Mouse (Mus musculus) layer of hippocampus, adult 8-10 months (tissue): ENCODE data around the gene Miga2. TPM values are rescaled to one million over a fixed set of nuclear protein-coding genes. Genes with fewer than 3 reads are reported as not detected.
"Not testable (repeated sequence)": the region's sequence is repeated elsewhere in the genome, so short reads cannot be mapped to it uniquely, and the experiment has no call there.

ENCODE experiments used
- DNase-seq, 2 experiments: peaks; one replicate each; pipeline ENCODE4 v3.0.0; 2022; ENCODE audit warnings: low spot score in 2 of 2
- microRNA-seq, 2 experiments: library from miRNA; unstranded; fragments of <30 nt; microRNA quantifications; one replicate each; pipeline ENCODE4 v1.2.0; 2022
- total RNA-seq, 4 experiments: library from RNA; stranded (reverse); gene quantifications; 2 replicates each; pipeline ENCODE4 v1.2.4; 2022

The Miga2 gene
- total RNA-seq, 4 experiments from 2014 or later: 104 to 146 (median 121) TPM

DNA sequence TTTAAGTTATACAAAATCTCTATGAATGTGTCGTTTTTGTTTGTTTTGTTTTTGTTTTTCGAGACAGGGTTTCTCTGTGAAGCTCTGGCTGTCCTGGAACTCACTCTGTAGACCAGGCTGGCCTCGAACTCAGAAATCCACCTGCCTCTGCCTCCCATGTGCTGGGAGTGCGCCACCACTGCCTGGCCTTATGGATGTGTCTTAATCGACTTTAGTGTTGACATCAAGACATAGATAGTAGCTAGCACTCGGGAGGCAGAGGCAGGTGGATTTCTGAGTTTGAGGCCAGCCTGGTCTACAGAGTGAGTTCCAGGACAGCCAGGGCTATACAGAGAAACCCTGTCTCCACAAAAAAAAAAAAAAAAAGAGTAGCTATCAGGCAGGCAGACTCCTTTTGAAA, 53.1 kb downstream of the Miga2 start:
- DNase-seq: not testable (repeated sequence)

DNA sequence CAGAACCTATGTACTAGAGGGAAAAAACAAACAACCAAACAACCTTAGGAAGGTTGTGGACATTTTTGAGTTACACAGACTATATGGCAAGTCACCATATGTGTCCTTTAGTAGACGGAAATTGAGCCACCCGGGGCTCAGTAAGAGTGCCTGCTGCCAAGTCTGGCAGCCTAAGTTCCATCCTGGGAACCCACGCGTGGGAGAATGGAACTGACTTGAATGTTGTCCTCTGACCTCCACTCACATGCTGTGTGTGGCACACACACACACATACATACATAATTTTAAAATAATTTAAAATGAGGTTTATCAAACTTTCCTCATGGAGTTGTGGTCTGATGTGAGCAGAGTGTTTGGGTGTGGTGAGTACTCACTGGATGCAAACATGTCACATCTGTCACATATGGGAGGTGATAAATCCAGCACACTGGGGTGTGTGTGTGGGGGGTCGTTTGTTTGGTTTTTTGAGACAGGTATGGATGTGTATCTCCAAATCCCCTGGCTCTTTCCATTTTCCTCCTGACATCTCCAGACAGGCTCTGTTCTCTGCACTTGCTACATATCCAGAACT, 53.6 kb downstream of the Miga2 start:
- no peak for DNase-seq

DNA sequence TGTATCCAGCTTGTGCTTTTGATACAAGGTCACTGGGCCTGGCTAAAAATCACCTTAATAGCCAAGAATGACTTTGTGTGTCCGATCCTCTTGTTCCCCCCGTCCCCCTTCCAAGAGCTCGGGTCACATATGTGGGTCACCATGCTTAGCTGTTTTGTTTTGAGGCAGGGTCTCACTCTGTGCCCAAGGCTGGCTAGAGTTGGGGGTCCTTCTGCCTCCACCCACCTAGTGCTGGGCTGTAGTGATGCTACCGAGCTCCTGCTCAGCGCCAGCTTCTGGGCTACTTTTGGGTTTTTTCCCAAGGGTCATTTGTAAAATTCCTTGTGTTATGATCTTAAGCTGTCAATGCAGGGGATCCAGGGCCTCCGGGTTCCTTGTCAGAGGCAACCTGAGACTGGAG, 54.2 kb downstream of the Miga2 start:
- DNase-seq: no peak

DNA sequence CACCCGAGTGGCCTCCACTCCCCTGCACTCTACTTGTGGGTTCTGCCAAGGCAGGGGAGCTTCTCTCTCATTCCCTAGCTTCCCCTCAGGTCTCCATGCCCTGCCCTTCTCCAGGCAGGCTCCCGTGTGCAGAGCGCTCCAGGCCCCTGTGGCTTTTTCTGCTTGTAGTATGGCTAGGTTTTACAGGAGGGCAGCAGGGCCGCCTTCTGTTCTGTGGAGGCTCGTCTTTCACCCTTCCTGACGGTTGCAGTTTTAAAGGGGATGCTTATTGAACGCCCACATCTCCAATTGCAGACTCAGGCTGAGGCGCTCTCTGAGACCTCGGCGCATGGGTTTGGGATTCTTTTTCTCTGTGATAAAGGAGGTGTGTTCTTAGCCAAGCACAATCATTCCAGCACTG, 55.1 kb downstream of the Miga2 start:
- no peak for DNase-seq

DNA sequence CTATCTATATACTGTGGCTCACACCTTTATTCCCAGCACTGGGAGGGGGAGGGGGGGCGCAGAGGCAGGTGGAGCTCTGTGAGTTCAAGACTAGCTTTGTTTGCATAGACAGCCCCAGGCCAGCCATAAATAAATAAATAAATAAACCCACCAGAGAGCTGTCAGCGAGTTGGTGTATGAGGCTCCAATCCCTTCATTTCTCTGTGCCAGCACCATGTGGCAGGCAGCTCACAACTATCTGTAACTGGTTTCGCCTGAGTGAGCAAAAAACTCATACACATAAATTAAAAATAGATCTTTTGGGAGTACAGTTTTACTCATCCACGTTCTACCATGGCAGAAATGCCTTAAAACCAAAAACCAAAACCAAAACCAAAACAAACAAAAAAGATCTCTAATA, 57.4 kb downstream of the Miga2 start:
- DNase-seq: no peak

DNA sequence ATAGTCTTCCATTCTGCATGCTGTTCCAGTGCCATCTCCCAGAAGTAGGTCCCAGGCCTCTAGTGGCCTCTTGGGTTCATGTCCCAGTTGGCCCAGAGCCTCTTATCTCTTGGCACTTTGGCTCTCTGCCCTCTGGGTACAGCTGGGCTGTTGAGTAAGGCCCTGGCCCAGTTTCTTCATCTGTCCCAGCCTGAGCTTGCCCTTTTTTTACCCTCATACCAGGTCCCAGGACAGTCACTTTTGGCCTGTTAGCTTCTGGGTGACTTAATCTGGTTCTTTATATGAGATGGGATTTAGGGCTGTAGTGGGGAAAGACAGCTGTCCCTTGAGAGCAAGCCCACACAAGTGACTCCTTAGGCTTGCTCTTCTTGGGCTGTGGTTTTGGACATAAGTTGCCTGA, 65.1 kb downstream of the Miga2 start:
- no peak for DNase-seq

Small RNAs within 50 kb of the gene (microRNA-seq; reads per million reads assigned to microRNA genes)
- gene Gm47292: 0 reads per million in 2 experiments

Other genes starting within 250 kb of the Miga2 start
- 100 to 1,000 TPM; 173 to 203 (median 195) TPM for gene Zer1, start 239.6 kb upstream of the Miga2 start, total RNA-seq
- 10 to 100 TPM; 49.6 to 61.9 (median 58.5) TPM for gene Tbc1d13, start 230.5 kb upstream of the Miga2 start, total RNA-seq
- gene Endog, start 192.7 kb upstream of the Miga2 start, total RNA-seq: 10 to 100 TPM; 18.7 to 28.3 (median 21.4) TPM
- gene Spout1, start 185.8 kb upstream of the Miga2 start, total RNA-seq: 10 to 100 TPM; 32.9 to 40.2 (median 35.2) TPM
- 10 to 100 TPM; 15.6 to 19.9 (median 16.9) TPM for gene Kyat1, start 158.4 kb upstream of the Miga2 start, total RNA-seq
- gene Lrrc8a, start 126.5 kb upstream of the Miga2 start, total RNA-seq: 10 to 100 TPM; 54.5 to 70.6 (median 60.3) TPM
- 10 to 100 TPM in 2 of 4 experiments, 1 to 10 TPM in 2; 6.7 to 11.6 (median 9.9) TPM for gene Gm28035, start 123.7 kb upstream of the Miga2 start, total RNA-seq
- gene Phyhd1, start 98.0 kb upstream of the Miga2 start, total RNA-seq: 10 to 100 TPM; 19.3 to 33.3 (median 24.4) TPM
- not detected for gene Gm28038, start 83.2 kb upstream of the Miga2 start, total RNA-seq
- 10 to 100 TPM; 20.4 to 24.6 (median 23.6) TPM for gene Dolk, start 77.9 kb upstream of the Miga2 start, total RNA-seq
- 10 to 100 TPM; 18.6 to 22.4 (median 20.6) TPM for gene Nup188, start 77.8 kb upstream of the Miga2 start, total RNA-seq
- gene Sh3glb2, start 4.9 kb upstream of the Miga2 start, total RNA-seq: 100 to 1,000 TPM; 230 to 295 (median 278) TPM
- gene Dolpp1, start 28.0 kb downstream of the Miga2 start, total RNA-seq: 10 to 100 TPM; 23.2 to 30.7 (median 25.1) TPM
- 10 to 100 TPM; 48.9 to 59.3 (median 50.7) TPM for gene Crat, start 51.6 kb downstream of the Miga2 start, total RNA-seq
- gene Ptpa, start 51.8 kb downstream of the Miga2 start, total RNA-seq: 100 to 1,000 TPM; 165 to 175 (median 173) TPM
- 10 to 100 TPM; 11.6 to 12.5 (median 12.4) TPM for gene Ier5l, start 110.0 kb downstream of the Miga2 start, total RNA-seq
- gene Cstad, start 230.8 kb downstream of the Miga2 start, total RNA-seq: 10 to 100 TPM in 1 of 4 experiments, 1 to 10 TPM in 3; 3.4 to 11.0 (median 7.0) TPM